Mouse (Mus musculus) 3134 (cell line): ENCODE data around the gene Mettl21c.
"Not testable (repeated sequence)": the region's sequence is repeated elsewhere in the genome, so short reads cannot be mapped to it uniquely, and the experiment has no call there.

Experiments
- DNase-seq: peaks from one replicate; pipeline ENCODE4 v3.0.0-alpha.2; 2011; ENCODE audit warnings: low spot score; ENCODE audit not compliant: insufficient read length; ENCODE audit errors: extremely low read depth

The Mettl21c gene

GRCm38 (mm10) chr1:44019934-44020333, at the start of gene Mettl21c:
Mettl21c (minus strand) TSS chr1:44020034.
- no peak for DNase-seq

GRCm38 (mm10) chr1:44064625-44065024, 44.8 kb upstream of the Mettl21c start:
- DNase-seq = peak; percentile 11

GRCm38 (mm10) chr1:44063439-44063838, 43.6 kb upstream of the Mettl21c start:
- no peak for DNase-seq

- no peak for DNase-seq
These were observed 42.0 kb upstream of the Mettl21c start, which contains the start of gene Gm8251 for GRCm38 (mm10) chr1:44061836-44062235. Gm8251 (minus strand) TSS chr1:44061936.

GRCm38 (mm10) chr1:44057805-44058204, 38.0 kb upstream of the Mettl21c start:
- DNase-seq = no peak

GRCm38 (mm10) chr1:44046556-44046955, 26.7 kb upstream of the Mettl21c start:
- DNase-seq = no peak

- DNase-seq = not testable (repeated sequence)
These were observed 25.9 kb upstream of the Mettl21c start for GRCm38 (mm10) chr1:44045689-44046088.

- DNase-seq = no peak
These were observed 22.7 kb upstream of the Mettl21c start for GRCm38 (mm10) chr1:44042555-44042915.

- no peak for DNase-seq
These were observed 22.1 kb upstream of the Mettl21c start for GRCm38 (mm10) chr1:44041797-44042554.

- no peak for DNase-seq
These were observed 13.1 kb upstream of the Mettl21c start for GRCm38 (mm10) chr1:44032948-44033347.

- no peak for DNase-seq
These were observed 12.4 kb upstream of the Mettl21c start for GRCm38 (mm10) chr1:44032213-44032612.

- no peak for DNase-seq
These were observed 7.8 kb upstream of the Mettl21c start for GRCm38 (mm10) chr1:44027651-44028050.

- DNase-seq = no peak
These were observed 2.8 kb upstream of the Mettl21c start for GRCm38 (mm10) chr1:44022656-44023055.

- no peak for DNase-seq
These were observed 4.3 kb downstream of the Mettl21c start for GRCm38 (mm10) chr1:44015556-44015955.

- DNase-seq = no peak
These were observed 15.3 kb downstream of the Mettl21c start for GRCm38 (mm10) chr1:44004513-44004912.

GRCm38 (mm10) chr1:43996914-43997589, 22.8 kb downstream of the Mettl21c start:
- no peak for DNase-seq

- DNase-seq = no peak
These were observed 48.7 kb downstream of the Mettl21c start for GRCm38 (mm10) chr1:43971089-43971488.

GRCm38 (mm10) chr1:43969361-43969760, 50.5 kb downstream of the Mettl21c start:
- peak; percentile 16 for DNase-seq

GRCm38 (mm10) chr1:43966756-43967155, 53.1 kb downstream of the Mettl21c start:
- DNase-seq = no peak

- no peak for DNase-seq
These were observed 55.5 kb downstream of the Mettl21c start for GRCm38 (mm10) chr1:43964381-43964780.
